Mouse (Mus musculus) cerebellum, postnatal 10 days (tissue): ENCODE measurements around the gene Ncor1.
"Not testable (repeated sequence)": the region's sequence is repeated elsewhere in the genome, so short reads cannot be mapped to it uniquely, and the experiment has no call there.

Experiments used
- DNase-seq, 2 experiments: peaks; one replicate each; pipeline ENCODE4 v3.0.0; 2021; ENCODE audit warnings: mixed read lengths in 2 of 2

Gene Ncor1

DNA sequence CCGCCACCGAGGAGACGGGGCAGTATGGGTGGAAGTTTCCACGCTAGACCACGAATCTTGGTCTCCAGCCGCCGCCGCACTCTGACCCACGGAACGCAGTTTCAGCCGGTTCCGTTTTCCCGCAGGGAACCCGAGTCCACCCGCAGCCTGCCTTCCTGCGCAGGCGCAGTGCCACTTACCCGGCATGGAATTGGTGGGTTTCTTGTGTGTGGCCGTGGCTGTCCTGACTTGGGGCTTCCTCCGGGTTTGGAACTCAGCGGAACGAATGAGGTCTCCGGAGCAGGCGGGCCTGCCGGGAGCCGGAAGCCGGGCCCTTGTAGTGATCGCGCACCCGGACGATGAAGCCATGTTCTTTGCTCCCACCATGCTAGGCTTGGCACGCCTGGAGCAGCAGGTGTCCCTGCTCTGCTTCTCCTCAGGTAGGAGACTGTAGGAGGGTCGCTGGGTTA lies at the start of gene Ncor1, which contains the start of gene Pigl:
Gene Ncor1, minus strand, starts transcription at position 266 of the 449 bp plus-strand sequence.
Gene Pigl, plus strand, starts transcription at position 185 of the 449 bp plus-strand sequence.
- DNase-seq = peak; percentile 89 to 93

GRCm38 (mm10) chr11:62507683-62508082 lies 49.3 kb upstream of the Ncor1 start:
- DNase-seq = no peak

DNA sequence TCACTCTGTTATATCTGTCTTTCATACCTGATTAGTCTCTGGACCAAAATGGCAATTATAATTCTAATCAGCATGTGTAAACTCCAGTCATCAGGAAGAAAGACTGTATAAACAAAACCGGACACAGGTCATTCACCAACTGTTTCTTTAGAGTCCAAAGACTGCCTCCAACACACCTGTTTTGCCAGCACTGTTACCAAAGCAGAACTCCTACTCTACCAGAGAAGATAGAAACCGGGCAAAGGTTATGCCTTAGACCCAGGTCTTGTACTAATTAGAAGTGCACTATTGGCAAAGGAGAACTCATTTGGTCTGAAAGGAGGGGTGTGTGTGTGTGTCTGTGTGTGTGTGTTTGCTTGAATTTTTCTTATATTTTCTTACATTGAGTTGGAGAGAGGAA lies 42.2 kb upstream of the Ncor1 start:
- no peak for DNase-seq

DNA sequence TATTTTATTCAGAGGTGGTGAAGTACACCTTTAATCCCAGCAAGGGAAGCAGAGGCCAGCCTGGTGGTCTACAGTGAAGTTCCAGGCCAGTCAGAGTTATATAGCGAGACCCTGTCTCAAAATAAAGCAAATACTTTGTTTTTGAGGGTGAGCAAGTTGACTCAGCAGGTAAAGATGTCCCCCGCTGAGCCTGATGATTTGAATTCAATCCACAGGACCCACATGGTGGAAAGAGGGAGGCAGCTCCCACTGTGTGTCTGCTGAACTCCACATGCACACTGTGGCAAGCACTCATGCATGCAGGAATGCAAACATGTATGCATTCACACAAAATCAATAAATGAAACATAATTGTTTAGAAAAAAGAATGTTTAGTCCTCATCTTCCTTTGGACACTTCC lies 40.5 kb upstream of the Ncor1 start:
- DNase-seq = no peak

DNA sequence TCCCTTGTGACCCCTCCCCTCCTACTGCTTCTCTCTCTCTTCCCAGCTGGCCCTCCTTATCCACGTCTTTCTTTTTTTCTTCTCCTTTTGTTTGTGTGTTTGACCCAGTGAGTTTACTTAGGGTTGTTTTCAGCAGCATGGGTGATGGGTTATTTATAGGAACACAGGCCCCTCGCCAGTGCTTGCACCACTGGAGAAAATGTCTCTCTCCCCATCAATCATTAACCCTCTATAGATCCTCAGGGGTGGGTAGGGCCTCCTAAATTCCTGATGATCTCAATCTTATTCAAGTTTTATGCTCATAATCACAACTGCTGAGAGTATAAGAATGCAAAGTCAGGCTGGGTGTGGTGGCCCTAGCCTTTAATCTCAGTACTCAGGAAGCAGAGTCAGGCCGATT lies 38.8 kb upstream of the Ncor1 start:
- DNase-seq = no peak

- peak; percentile 60 to 67 for DNase-seq
Observed at GRCm38 (mm10) chr11:62496151-62496715, 37.9 kb upstream of the Ncor1 start.

DNA sequence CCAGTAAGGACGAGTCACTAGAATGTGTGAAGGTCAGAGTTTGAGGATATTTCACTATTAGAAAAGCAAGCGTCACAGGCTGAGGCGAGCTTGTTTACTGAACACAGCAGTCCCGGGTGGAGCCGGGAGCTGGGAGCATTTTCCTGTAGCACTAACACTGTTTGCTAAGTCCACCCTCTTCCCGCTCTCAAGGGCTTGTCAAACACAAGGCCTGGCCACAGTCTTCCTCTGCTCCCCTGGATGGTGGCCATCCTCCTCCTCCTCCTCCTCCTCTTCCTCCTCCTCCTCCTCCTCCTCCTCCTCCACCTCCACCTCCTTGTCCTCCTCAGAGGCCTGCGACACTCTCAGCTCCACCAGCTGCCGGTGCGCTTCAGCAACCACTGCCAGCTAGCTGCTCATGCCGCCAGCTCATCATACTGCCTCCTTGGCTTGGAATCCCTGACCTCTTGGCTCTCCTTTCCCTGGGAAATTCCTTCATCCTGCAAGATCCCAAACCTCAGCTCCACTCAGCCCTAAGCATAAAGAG lies 37.0 kb upstream of the Ncor1 start:
- peak in 1 of 2 experiments; percentile 4 for DNase-seq

DNA sequence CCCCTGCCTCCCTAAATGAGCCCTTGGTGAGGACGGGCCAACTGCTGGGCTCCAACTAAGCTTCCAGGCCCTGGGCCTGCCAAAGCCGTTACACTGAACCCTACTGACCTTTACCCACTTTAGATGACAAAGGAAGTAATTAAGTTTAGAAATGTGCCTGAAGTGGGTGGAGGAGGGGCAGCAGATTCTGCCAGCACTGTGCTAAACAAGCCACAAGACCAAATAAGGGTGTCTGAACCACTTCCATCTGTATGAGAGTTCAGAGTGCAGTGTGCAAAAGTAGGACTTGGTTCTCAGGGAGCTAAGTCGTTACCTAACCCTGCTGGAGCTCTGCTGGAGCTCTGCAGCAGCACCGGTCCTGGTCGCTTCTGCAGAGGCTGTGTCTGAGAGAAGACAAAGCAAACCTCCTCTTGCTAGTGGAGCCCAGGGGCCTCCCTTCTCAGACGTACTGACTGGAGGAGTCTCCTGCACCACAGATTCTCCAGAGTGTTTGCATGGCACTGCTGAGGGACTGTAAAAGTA lies 36.5 kb upstream of the Ncor1 start:
- DNase-seq = peak in 1 of 2 experiments; percentile 3

GRCm38 (mm10) chr11:62493701-62494100 lies 35.4 kb upstream of the Ncor1 start:
- no peak for DNase-seq

DNA sequence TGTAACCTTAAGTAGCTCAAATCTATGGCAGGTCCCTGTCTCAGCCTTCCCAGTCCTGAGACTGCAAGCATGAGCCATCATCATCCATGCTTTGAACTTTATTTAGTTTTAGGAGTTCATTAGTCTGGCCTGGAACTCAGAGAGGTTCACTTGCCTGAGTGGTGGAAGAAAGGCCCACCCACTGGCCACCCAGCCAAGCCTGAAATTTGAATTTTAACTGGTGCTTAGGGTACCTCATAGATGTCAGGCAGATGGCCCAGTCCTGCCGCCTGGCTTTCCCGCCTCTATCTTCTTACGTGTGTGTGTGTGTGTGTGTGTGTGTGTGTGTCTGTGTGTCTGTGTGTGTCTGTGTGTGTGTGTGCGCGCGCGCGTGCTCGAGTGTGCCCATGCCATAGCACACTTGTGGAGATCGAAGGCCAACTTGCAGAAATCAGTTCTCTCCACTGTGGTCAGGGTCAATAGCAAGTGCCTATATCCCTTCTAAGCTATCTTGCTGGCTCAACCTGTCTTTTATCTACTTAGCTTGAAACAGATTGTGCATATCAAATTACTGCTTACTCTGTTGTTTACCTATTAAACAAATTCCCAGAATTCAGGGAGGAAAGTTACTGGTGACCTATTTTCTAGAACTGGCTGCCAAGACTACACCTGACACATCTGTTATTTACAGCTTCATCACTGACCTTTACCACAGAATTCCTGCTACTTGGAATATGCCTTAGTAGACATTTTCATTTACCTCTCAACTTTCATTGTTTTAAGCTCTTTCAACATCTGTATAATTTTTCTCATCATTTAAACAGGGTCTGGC lies 29.4 kb upstream of the Ncor1 start:
- DNase-seq = no peak

DNA sequence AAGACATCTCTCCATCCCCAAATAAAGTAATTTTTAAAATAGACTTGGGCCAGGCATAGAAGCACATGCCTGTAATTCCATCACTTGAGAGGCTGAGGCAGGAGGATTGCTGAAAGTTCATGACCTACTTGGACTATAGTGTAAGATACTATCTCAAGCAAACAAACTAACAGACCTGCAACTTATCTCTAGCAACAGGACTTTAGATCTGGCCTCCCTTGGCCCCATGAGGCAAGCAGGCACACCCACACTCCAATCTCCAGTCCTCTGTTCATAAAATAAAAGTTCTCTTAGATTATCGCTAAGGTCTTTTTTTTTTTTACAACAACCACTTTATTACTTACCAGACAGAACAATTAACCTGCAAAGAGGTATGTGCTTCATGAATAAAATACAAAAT lies 28.6 kb upstream of the Ncor1 start:
- DNase-seq = no peak

DNA sequence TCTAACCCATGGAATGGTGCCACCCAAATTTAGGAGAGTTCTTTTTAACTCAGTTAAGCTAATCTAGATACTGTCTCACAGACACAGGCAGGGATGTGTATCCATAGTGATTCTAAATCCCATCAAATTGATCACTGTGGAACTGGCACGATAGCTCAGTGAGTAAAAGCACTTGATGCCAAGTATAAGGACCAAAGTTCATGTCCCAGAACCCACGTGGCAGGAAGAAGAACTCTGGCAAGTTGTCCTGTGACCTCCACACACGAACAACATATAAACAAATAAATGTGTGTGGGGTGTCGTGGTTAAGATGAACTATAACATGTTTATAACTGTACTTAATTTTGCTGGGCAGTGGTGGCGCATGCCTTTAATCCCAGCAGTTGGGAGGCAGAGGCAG lies 21.2 kb upstream of the Ncor1 start:
- DNase-seq = no peak

DNA sequence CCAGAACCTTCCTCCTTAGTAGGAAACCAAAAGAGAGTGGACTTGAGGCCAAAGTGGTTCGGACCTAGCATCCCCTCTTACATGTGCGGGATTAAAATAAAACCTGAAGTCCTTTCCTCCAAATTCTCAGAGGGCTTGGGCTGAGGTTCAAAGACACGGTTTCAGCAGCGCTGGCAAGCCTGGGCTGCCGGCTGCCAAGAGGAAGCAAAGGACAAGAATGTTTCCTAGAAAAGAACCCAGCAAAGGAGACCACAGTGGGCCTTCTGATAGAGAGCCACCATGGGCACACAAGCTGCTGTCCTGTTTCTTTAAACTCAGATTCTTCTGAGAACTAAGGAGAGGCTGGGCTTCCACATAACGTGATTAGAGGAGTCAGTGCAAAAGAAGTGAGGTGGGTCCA lies 20.6 kb upstream of the Ncor1 start:
- peak in 1 of 2 experiments; percentile 12 for DNase-seq

DNA sequence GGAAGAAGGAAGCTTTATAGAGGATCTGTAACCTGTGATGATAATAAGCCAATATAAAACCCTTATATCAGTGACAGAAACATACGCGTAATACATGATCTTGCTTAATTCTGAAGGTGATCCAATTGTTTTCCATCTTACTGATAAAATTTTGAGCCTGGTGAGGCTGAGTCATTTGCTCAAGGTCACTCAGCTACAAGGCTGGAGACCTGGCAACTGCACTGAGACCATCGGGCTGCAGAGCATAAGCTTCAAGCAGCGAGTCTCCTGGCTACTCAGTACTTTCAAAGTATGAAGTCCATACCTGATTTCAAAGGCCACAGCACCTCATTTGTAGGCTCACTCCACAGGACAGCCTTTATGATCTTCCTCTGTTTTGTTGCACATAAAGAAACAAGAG lies 17.8 kb upstream of the Ncor1 start:
- no peak for DNase-seq

- DNase-seq = no peak
Observed at GRCm38 (mm10) chr11:62473516-62473915, 15.2 kb upstream of the Ncor1 start.

DNA sequence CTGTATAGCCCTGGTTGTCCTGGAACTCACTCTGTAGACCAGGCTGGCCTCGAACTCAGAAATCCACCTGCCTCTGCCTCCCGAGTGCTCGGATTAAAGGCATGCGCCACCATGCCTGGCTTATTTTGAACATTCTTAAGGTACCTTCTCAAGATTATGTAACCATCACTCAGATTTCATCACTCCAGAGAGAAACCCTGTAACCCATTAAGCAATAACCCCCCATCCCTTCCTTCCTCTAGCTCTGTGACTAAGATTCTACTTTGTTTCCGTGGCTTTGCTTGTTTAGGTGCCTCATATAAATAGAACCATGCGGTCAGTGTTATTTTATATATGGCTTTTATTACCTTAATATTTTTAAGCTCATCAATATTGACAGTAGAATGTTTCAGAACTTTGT lies 12.1 kb upstream of the Ncor1 start:
- DNase-seq = no peak

DNA sequence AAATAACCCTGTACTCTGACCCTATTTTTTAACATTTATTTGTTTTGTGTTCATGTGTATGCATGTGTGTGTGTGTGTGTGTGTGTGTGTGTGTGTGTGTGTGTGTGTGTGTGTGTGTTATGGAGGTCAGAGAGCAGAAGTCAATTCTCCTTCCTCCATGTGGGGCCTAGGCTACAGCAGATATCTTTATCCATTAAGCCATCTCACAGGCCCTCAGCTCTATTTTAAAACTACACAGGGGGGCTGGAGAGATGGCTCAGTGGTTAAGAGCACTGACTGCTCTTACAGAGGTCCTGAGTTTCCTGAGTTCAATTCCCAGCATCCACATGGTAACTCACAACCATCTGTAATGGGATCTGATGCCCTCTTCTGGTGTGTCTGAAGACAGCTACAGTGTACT lies 8.9 kb upstream of the Ncor1 start:
- DNase-seq = not testable (repeated sequence)

DNA sequence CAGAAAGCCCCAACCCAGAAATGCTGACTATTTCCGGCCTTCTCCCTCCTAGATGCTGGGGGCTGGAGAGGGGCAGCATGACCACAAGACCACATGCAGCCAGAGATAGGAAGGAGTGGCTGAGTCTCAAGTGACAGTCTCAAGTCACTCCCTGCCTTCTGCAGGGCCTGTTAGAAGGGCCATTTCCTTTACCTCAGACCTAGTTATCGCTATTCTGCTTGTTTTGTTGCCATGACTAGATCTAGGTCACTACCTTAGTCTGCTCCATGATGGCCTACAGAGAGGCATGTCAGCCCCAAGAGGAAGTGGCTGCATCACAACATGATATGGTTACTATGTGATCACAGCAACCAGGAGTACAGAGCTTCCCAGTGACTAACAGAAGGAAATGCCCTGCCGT lies 8.2 kb upstream of the Ncor1 start:
- no peak for DNase-seq

- no peak for DNase-seq
Observed at GRCm38 (mm10) chr11:62465849-62466248, 7.5 kb upstream of the Ncor1 start.

DNA sequence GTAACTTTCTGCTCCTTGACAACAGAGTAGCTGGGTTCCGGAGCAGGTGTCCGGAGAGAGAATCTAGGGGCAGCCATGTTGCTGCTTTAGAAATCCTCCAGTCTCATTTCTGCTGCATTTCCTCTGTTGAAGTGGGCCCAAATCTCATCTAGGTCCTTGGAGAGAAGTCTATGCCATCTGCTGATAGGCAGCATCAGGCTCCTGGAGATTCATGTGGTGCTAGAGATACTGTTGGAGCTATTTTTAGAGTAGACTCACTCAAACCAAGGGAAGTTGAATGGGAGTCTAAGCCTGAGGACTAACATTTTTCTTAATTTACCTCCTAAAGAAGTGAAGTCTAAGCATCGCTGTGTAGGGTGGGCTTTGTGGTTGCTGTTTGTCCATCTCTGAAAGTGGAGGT lies 6.4 kb upstream of the Ncor1 start:
- no peak for DNase-seq

GRCm38 (mm10) chr11:62463225-62463915 lies 5.0 kb upstream of the Ncor1 start:
- no peak for DNase-seq

DNA sequence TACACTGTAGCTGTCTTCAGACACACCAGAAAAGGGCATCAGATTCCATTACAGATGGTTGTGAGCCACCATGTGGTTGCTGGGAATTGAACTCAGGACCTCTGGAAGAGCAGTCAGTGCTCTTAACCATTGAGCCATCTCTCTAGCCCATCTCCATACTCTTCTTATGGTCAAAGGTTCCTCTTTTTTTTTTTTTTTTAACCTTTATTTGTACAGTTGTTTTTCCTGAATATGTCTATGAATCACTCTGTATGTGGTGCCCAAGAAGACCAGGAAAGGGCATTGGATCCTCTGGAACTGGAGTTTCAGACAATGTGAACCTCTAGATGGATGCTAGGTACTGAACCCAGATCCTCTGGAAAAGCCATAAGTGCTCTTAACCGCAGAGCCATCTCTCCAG lies 4.2 kb upstream of the Ncor1 start:
- not testable (repeated sequence) for DNase-seq

GRCm38 (mm10) chr11:62458780-62459179 lies 439 bp upstream of the Ncor1 start:
- no peak for DNase-seq
